Mouse (Mus musculus) duodenum, adult 2 months (tissue): ENCODE results near the gene Prkca. TPM values are rescaled to one million over a fixed set of nuclear protein-coding genes. Genes with fewer than 3 reads are reported as not detected.

Source experiments
- polyA plus RNA-seq: library from polyadenylated mRNA; depleted of rRNA; stranded (reverse); fragments of >200 nt; gene quantifications from 2 replicates; pipeline ENCODE4 v1.2.3, GENCODE M21; 2012; ENCODE audit warnings: low replicate concordance; rRNA removed

The Prkca gene
- 8.7 and 8.9 TPM in 2 replicates for polyA plus RNA-seq

DNA sequence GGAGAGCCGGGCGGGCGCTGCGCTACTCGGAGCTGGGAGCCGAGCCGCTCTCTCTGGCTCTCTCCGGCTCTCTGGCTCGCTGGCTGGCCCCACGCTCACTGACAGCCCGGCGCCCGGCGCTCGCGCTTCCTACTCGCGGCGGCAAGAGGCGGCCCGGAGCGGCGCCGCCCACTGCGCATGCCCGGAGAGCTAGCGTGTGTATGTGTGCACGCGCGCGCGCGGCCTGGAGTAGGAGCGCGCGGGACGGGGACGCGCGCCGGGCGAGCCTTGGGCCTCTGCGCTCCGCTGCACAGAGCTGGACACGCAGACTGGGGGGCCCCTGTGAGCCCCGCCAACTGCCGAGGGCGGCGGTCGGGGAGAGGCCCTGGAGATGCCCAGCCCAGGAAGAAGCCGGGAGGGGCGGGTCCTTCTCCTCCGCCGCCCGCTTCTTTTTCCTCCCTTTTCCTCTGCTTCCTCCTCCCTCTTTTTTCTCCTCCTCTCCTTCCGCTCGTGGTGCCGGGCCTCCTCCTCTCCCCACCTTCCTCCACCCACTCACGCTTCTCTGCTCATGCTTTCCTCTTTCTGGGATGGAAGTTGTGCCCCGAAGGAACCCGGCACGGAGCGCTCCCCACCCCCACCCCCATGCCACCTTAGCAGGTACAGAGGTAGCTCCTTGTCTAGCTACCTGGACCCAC, at the start of gene Prkca:
Gene Prkca (minus strand): TSS at position 140 of the 674 bp plus-strand sequence.

DNA sequence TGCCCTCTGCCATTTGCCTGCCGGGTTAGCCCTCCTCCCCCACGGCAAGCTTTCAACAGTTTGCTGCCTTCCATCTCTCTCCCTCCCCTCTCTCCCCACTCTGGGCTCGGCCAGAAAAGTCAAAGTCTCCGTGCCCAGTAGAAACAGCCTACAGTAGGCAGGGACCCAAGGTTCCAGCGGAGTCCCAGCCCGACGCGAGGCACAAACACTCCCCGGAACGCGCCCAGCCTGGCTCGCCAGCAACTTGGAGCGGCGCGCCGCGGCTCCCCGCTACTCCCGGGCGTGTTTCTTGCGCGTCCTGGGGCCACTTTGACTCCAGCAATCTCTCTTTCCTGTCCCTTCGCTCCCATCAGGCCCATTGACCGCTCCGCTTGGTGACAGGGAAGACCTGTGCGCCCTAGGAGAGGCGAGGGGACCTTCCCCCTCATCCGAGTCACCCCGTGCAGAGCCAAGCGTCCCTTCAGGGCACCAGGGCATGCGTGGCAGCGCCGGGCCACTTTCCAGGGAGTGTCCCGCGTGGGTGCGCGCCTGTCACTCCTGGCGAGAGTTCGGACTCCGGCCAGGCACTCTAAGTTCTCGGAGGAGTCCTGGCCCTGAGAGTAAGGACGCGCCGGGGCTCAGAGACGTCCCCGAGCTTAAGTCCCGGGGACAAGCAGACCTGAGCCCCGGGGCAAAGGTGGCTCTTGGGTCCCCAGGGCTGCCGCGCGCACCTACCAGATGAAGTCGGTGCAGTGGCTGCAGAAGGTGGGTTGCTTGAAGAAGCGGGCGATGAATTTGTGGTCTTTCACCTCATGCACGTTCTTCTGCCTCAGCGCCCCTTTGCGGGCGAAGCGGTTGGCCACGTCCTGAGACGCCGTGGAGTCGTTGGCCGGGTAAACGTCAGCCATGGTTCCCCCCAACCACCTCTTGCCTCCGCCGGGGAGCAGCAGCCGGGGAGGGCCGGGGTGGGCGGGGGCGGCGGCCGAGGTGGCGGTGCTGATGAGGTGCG, 653 bp downstream of the Prkca start, which contains the start of gene Apoh:
Gene Apoh (plus strand): TSS at position 574 of the 988 bp plus-strand sequence.

DNA sequence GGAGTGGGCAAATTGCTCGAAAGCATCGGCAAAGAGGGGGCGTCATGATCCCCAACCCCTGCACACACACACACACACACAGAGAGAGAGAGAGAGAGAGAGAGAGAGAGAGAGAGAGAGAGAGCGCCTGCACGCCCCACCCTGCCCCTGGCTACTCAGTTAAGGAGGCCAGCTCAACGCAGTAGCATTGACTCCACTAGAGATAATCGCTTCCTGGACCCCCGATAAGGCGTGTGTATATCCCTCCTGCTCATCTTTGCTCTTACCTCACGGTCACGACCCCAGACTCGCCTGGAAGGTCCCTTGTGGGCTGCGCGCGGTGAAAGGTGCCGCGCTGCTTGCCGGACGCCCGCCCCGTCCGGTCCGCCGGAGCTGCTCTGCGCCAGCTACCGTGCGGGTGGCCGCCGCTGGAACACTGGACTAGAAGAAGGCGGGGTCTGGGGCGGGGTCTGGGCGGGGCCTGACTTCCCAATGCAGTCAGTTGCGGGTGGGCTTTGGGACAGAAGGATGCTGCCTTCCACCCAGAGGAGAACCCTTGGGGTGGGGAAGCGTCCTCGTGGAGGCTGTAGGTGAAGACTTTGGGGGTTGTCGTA, 429.0 kb downstream of the Prkca start, which contains the start of gene Cacng5:
Gene Cacng5 (minus strand): TSS at position 422 of the 593 bp plus-strand sequence.

Other genes starting within 250 kb of the Prkca start
- gene Apoh, start 574 bp downstream of the Prkca start, polyA plus RNA-seq, result 0.48 and 1.4 TPM in 2 replicates
- gene Cep112, start 81.3 kb upstream of the Prkca start, polyA plus RNA-seq, result 0.40 TPM in 1 of 2 replicates, not detected in the other